ENCODE assay signal across 10 mouse cellular contexts in genomic region chr9:69213796-69214195, GRCm38 (mm10).
DNase-seq lines count a peak whose midpoint lies in the region; TF ChIP-seq lines count a peak whose summit lies in the region.
"Had no signal": no experiment of that assay in that cellular context is flagged by ENCODE, and none has a peak within 500 bp of the region (broad histone marks: within the 10 kb centered on the region; RNA-seq: fewer than 3 reads in every experiment).

No protein-coding gene starts in this region.

- no peak overlapping the region for H3K27ac ChIP-seq in kidney, adult 2 months (ENCODE audit: insufficient read depth, low read depth, low read length)
- H3K27ac ChIP-seq: limb, embryonic 12.5 days; midbrain, embryonic 12.5 days had no signal

- no peak for TF ChIP-seq POLR2A in kidney, adult 2 months (IDR thresholded peaks at IDR 0.05; ENCODE audit: low read depth, low read length)

- intact Hi-C loops in heart, postnatal 36 days (cut with DNase I): no loop called here

- no peaks in the 10 kb centered on the region for H3K27me3 ChIP-seq in kidney, adult 2 months (replicated peaks; ENCODE audit: control insufficient read depth, insufficient read depth, low read length)
- H3K27me3 ChIP-seq: midbrain, embryonic 12.5 days had no signal

- peak; percentile 31 to 63 for DNase-seq in frontal cortex, postnatal 36 days (ENCODE audit: low spot score in 2 of 2)
- DNase-seq in frontal cortex, postnatal 10 days (ENCODE audit: low spot score in 2 of 2): no peak
- DNase-seq in ovary, postnatal 14 days (ENCODE audit: low spot score): peak; percentile 13
- no peak for DNase-seq in ovary, adult 18-20 months (ENCODE audit: low spot score)
- DNase-seq in heart, postnatal 36 days: peak; percentile 20 to 49
- DNase-seq in right cerebral cortex, postnatal 14 days: peak; percentile 15
- DNase-seq in embryo, embryonic 10.5 days (ENCODE audit: low spot score): no peak
- DNase-seq in kidney, adult 2 months: no peak

- no peak overlapping the region for H3K4me3 ChIP-seq in kidney, adult 2 months (ENCODE audit: insufficient read depth, low read depth, low read length)
- H3K4me3 ChIP-seq: limb, embryonic 12.5 days; midbrain, embryonic 12.5 days had no signal

- TF ChIP-seq CTCF in kidney, adult 2 months (conservative IDR thresholded peaks at IDR 0.05; ENCODE audit: insufficient read depth, insufficient read length, low read depth, low read length): no peak

- WGBS in kidney, adult 2 months: 67% methylated on average over 5 of the region's 5 CpGs

- H3K4me1 ChIP-seq in kidney, adult 2 months (ENCODE audit: control insufficient read depth, insufficient read depth, low read length): no peaks in the 10 kb centered on the region

- H3K36me3 ChIP-seq in kidney, adult 2 months (ENCODE audit: control insufficient read depth, insufficient read depth, low read length): no peaks in the 10 kb centered on the region
- H3K36me3 ChIP-seq: limb, embryonic 12.5 days; midbrain, embryonic 12.5 days had no signal

Comparison
In these comparisons a context has a peak if more than half of its experiments do, and no peak if none do; other contexts are left out.
1. DNase-seq: peak in frontal cortex, postnatal 36 days (2 of 2), ovary, postnatal 14 days (single experiment), heart, postnatal 36 days (2 of 2) and right cerebral cortex, postnatal 14 days (single experiment); none in frontal cortex, postnatal 10 days (0 of 2), ovary, adult 18-20 months (single experiment), embryo, embryonic 10.5 days (single experiment) and kidney, adult 2 months (single experiment).